Mouse (Mus musculus) intestine, postnatal 0 days (tissue): ENCODE measurements at regions not wholly inside any gene's neighbourhood (a gene's known extent, or its start where the extent isn't known, plus 50 kb on each side); places are given as distances from the start of the nearest gene placed in this dataset.

ENCODE experiments used
- ATAC-seq: fragments of 200-750 bp; cut with Nextera tagmentation; 2 replicates; pipeline ENCODE4 v1.8.0; 2017; ENCODE audit warnings: mild to moderate bottlenecking, moderate TSS enrichment, moderate library complexity
- H3K27ac ChIP-seq: fragments of 300-500 bp; sonication (generic); 2 replicates; pipeline ENCODE4 v1.5.1; 2014; ENCODE audit warnings: mild to moderate bottlenecking, low read depth, low read length, moderate library complexity
- H3K27me3 ChIP-seq: fragments of 300-500 bp; sonication (generic); replicated peaks from 2 replicates; pipeline ENCODE4 v1.6.1; 2014; ENCODE audit warnings: low read length, mixed read lengths; ENCODE audit not compliant: control insufficient read depth, insufficient read depth
- H3K36me3 ChIP-seq: fragments of 300-500 bp; sonication (generic); 2 replicates; pipeline ENCODE4 v1.6.1; 2014; ENCODE audit warnings: mild to moderate bottlenecking, moderate library complexity; ENCODE audit not compliant: control insufficient read depth, insufficient read depth
- H3K4me1 ChIP-seq: fragments of 300-500 bp; sonication (generic); replicated peaks from 2 replicates; pipeline ENCODE4 v1.6.1; 2014; ENCODE audit warnings: antibody characterized with exemption, low read length, mixed read lengths; ENCODE audit not compliant: control insufficient read depth, insufficient read depth
- H3K4me2 ChIP-seq: fragments of 300-500 bp; sonication (generic); replicated peaks from 2 replicates; pipeline ENCODE4 v1.6.1; 2014; ENCODE audit warnings: low read depth, mild to moderate bottlenecking, moderate library complexity
- H3K4me3 ChIP-seq: fragments of 300-500 bp; sonication (generic); 2 replicates; pipeline ENCODE4 v1.5.1; 2014; ENCODE audit warnings: low read depth, low read length
- H3K9ac ChIP-seq: fragments of 300-500 bp; sonication (generic); 2 replicates; pipeline ENCODE4 v1.6.1; 2014; ENCODE audit warnings: mild to moderate bottlenecking, low read depth, low read length
- H3K9me3 ChIP-seq: fragments of 300-500 bp; sonication (generic); 2 replicates; pipeline ENCODE4 v1.6.1; 2016; ENCODE audit warnings: mixed run types; ENCODE audit not compliant: control insufficient read depth
- CTCF ChIP-seq: sonication (generic); IDR thresholded peaks from 2 replicates; pipeline ENCODE4 v1.5.1; 2016; ENCODE audit warnings: low read depth, mild to moderate bottlenecking, control low read depth, antibody characterized with exemption, moderate library complexity
- WGBS: fragments of 180-500 bp; shearing (Covaris S2); extraction: QIAGEN DNeasy Blood & Tissue Kit; methylation state at CpG from one replicate; pipeline ENCODE4 v1.1.7; 2014; 5-methylcytosine and 5-hydroxymethylcytosine counted together

GRCm38 (mm10) chr13:107909343-107910067, 134.7 kb upstream of the Smim15 start:
- H3K27ac ChIP-seq, result no peak overlapping the region
- no peak for ATAC-seq
- no peaks in the 10 kb centered on the region for H3K9me3 ChIP-seq
- no peak for TF ChIP-seq CTCF
- H3K36me3 ChIP-seq, result no peaks in the 10 kb centered on the region
- WGBS, result 86% methylated on average over 15 of the region's 15 CpGs
- no peak overlapping the region for H3K4me2 ChIP-seq
- H3K9ac ChIP-seq, result no peak overlapping the region
- no peaks in the 10 kb centered on the region for H3K4me1 ChIP-seq
- no peak overlapping the region for H3K4me3 ChIP-seq
- no peaks in the 10 kb centered on the region for H3K27me3 ChIP-seq

DNA sequence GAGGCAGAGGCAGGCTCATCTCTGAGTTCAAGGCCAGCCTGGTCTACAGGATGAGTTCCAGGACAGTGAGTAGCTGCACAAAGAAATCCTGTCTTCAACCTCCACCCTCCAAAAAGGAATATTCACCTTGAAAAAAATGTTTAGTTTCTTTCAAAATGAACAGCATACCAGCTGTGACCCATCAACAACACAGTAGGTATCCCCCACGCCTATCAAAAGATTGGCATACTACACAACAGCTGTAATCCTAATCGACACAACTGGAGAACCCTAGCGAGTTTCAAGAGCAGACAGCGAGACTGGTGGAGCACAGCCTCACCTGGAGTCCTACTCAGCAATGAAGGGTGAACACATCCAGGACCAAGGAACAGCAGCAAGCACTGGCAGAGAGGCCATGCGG, 136.3 kb upstream of the Smim15 start:
- Histone ChIP-seq H3K27ac (no peak overlapping the region), H3K9ac (no peak overlapping the region), H3K4me3 (no peak overlapping the region), H3K36me3 (no peaks in the 10 kb centered on the region), H3K4me1 (no peaks in the 10 kb centered on the region), H3K27me3 (no peaks in the 10 kb centered on the region), H3K9me3 (no peaks in the 10 kb centered on the region), H3K4me2 (no peak overlapping the region)
- ATAC-seq, result no peak
- WGBS, result 96% methylated on average over 5 of the region's 5 CpGs
- TF ChIP-seq CTCF, result no peak

- TF ChIP-seq CTCF, result no peak
- no peak overlapping the region for H3K4me2 ChIP-seq
- no peaks in the 10 kb centered on the region for H3K9me3 ChIP-seq
- no peaks in the 10 kb centered on the region for H3K36me3 ChIP-seq
- no peaks in the 10 kb centered on the region for H3K27me3 ChIP-seq
- no peak overlapping the region for H3K4me3 ChIP-seq
- ATAC-seq, result no peak
- 87% methylated on average over 4 of the region's 4 CpGs for WGBS
- no peak overlapping the region for H3K9ac ChIP-seq
- no peak overlapping the region for H3K27ac ChIP-seq
- H3K4me1 ChIP-seq, result no peaks in the 10 kb centered on the region
Observed at GRCm38 (mm10) chr13:107904851-107905250, 139.4 kb upstream of the Smim15 start.

- no peak for TF ChIP-seq CTCF
- Histone ChIP-seq H3K36me3 (no peaks in the 10 kb centered on the region), H3K4me2 (no peak overlapping the region), H3K4me3 (no peak overlapping the region), H3K9ac (no peak overlapping the region), H3K27ac (no peak overlapping the region), H3K9me3 (no peaks in the 10 kb centered on the region), H3K4me1 (no peaks in the 10 kb centered on the region), H3K27me3 (no peaks in the 10 kb centered on the region)
- ATAC-seq, result no peak
- WGBS, result 81% methylated on average over 14 of the region's 14 CpGs
Observed at GRCm38 (mm10) chr13:107904051-107904740, 140.1 kb upstream of the Smim15 start.

- TF ChIP-seq CTCF, result no peak
- H3K36me3 ChIP-seq, result no peaks in the 10 kb centered on the region
- 0 out of 2 replicates have a peak overlapping the region, but pooled peaks have one; percentile 21 for H3K4me2 ChIP-seq
- ATAC-seq, result peak; percentile 58
- H3K27ac ChIP-seq, result no peak overlapping the region
- no peak overlapping the region for H3K9ac ChIP-seq
- WGBS, result 28% methylated on average over 9 of the region's 9 CpGs
- H3K27me3 ChIP-seq, result no peaks in the 10 kb centered on the region
- H3K9me3 ChIP-seq, result no peaks in the 10 kb centered on the region
- H3K4me3 ChIP-seq, result no peak overlapping the region
- H3K4me1 ChIP-seq, result no peaks in the 10 kb centered on the region
Observed at GRCm38 (mm10) chr13:107903150-107903959, 140.9 kb upstream of the Smim15 start.

- Histone ChIP-seq H3K9ac (no peak overlapping the region), H3K9me3 (no peaks in the 10 kb centered on the region), H3K4me3 (no peak overlapping the region), H3K36me3 (no peaks in the 10 kb centered on the region), H3K27ac (no peak overlapping the region), H3K27me3 (no peaks in the 10 kb centered on the region), H3K4me2 (no peak overlapping the region), H3K4me1 (no peaks in the 10 kb centered on the region)
- no peak for ATAC-seq
- 80% methylated on average over 5 of the region's 5 CpGs for WGBS
- TF ChIP-seq CTCF, result no peak
Observed at GRCm38 (mm10) chr13:107902800-107903149, 141.5 kb upstream of the Smim15 start.
